ENCODE assay signal across 7 mouse cellular contexts in genomic region chr11:55392474-55392873, GRCm38 (mm10). TPM values are rescaled to one million over a fixed set of nuclear protein-coding genes. Genes with fewer than 3 reads are reported as not detected.
A peak's percentile ranks its signal among the peaks of the same experiment; 100 is the strongest.
DNase-seq lines count a peak whose midpoint lies in the region; ATAC-seq lines count a peak whose summit lies in the region.

No protein-coding gene starts in this region.

- DNase-seq in midbrain, embryonic 10.5 days (ENCODE audit: low spot score), result peak; percentile 45
- DNase-seq in embryo, embryonic 10.5 days (ENCODE audit: low spot score), result peak; percentile 76
- peak; percentile 62 for DNase-seq in heart, adult 8-10 months (ENCODE audit: low spot score)
- no peak for DNase-seq in B cell, adult 2 months

- no peaks in the 10 kb centered on the region for H3K27me3 ChIP-seq in midbrain, embryonic 10.5 days (ENCODE audit: low read depth, poor library complexity, severe bottlenecking)
- H3K27me3 ChIP-seq in midbrain, embryonic 15.5 days (replicated peaks), result no peaks in the 10 kb centered on the region
- no peaks in the 10 kb centered on the region for H3K27me3 ChIP-seq in neural tube, embryonic 13.5 days

- no peak overlapping the region for H3K4me2 ChIP-seq in midbrain, embryonic 15.5 days
- H3K4me2 ChIP-seq in neural tube, embryonic 13.5 days, result 0 out of 2 replicates have a peak overlapping the region, but pooled peaks have one; percentile 3

- no peak overlapping the region for H3K9ac ChIP-seq in midbrain, embryonic 15.5 days
- no peak overlapping the region for H3K9ac ChIP-seq in neural tube, embryonic 13.5 days

- no peaks in the 10 kb centered on the region for H3K9me3 ChIP-seq in midbrain, embryonic 10.5 days (replicated peaks)
- H3K9me3 ChIP-seq in midbrain, embryonic 15.5 days, result no peaks in the 10 kb centered on the region
- H3K9me3 ChIP-seq in neural tube, embryonic 13.5 days, result no peaks in the 10 kb centered on the region

- no peak for ATAC-seq in midbrain, embryonic 15.5 days (replicated peaks)
- 0 out of 2 replicates have a peak, but pooled peaks have one; percentile 30 for ATAC-seq in neural tube, embryonic 13.5 days (ENCODE audit: low read depth)
- ATAC-seq in erythroid progenitor cell, adult 5-6 weeks (replicated peaks; ENCODE audit: low FRiP score, poor library complexity, severe bottlenecking), result no peak

- no peak overlapping the region for H3K27ac ChIP-seq in midbrain, embryonic 10.5 days (replicated peaks)
- no peak overlapping the region for H3K27ac ChIP-seq in midbrain, embryonic 15.5 days
- H3K27ac ChIP-seq in neural tube, embryonic 13.5 days (replicated peaks), result no peak overlapping the region

- peaks cover 6% of the 10 kb centered on the region; the same call in 1 of the 2 replicates for H3K4me1 ChIP-seq in midbrain, embryonic 10.5 days
- no peaks in the 10 kb centered on the region for H3K4me1 ChIP-seq in midbrain, embryonic 15.5 days
- H3K4me1 ChIP-seq in neural tube, embryonic 13.5 days (replicated peaks), result no peaks in the 10 kb centered on the region

- H3K36me3 ChIP-seq in midbrain, embryonic 10.5 days, result peaks cover 17% of the 10 kb centered on the region
- H3K36me3 ChIP-seq in midbrain, embryonic 15.5 days (replicated peaks), result no peaks in the 10 kb centered on the region
- peaks cover 13% of the 10 kb centered on the region; the same call in 1 of the 2 replicates for H3K36me3 ChIP-seq in neural tube, embryonic 13.5 days

- 31% methylated on average over 10 of the region's 10 CpGs for WGBS in midbrain, embryonic 10.5 days
- WGBS in midbrain, embryonic 15.5 days, result 24% methylated on average over 10 of the region's 10 CpGs
- 23% methylated on average over 10 of the region's 10 CpGs for WGBS in neural tube, embryonic 13.5 days

- peak overlapping the region; percentile 25; the same call in 1 of the 2 replicates for H3K4me3 ChIP-seq in midbrain, embryonic 10.5 days
- H3K4me3 ChIP-seq in midbrain, embryonic 15.5 days, result no peak overlapping the region
- no peak overlapping the region for H3K4me3 ChIP-seq in neural tube, embryonic 13.5 days

RNA-seq across cellular contexts. Expression of gene Sparc, which starts 30.5 kb away (rescaled TPM):
- 333 and 416 TPM in 2 replicates for polyA plus RNA-seq in midbrain, embryonic 10.5 days (2016; fragmentation: Nextera tagmentation; extraction: Ambion mirVana)
- 482 and 547 TPM in 2 replicates for polyA plus RNA-seq in midbrain, embryonic 15.5 days (2015; fragmentation: Nextera tagmentation; extraction: Ambion mirVana)
- total RNA-seq in heart, adult 8-10 months (2022), result 100 to 1,000 TPM; 202 to 357 (median 299) TPM
- polyA plus RNA-seq in neural tube, embryonic 13.5 days (2015; fragmentation: Nextera tagmentation; extraction: Ambion mirVana), result 730 and 747 TPM in 2 replicates
- 1.8 and 3.8 TPM in 2 replicates for total RNA-seq in erythroid progenitor cell, adult 5-6 weeks (2015; ENCODE audit: low replicate concordance)
- total RNA-seq in erythroid progenitor cell, adult 5-6 weeks (2017; ENCODE audit: low replicate concordance), result 1.9 and 9.3 TPM in 2 replicates

RNA-seq across cellular contexts. Expression of gene Fat2, which starts 56.1 kb away (rescaled TPM):
- polyA plus RNA-seq in midbrain, embryonic 10.5 days (2016; fragmentation: Nextera tagmentation; extraction: Ambion mirVana), result 0.02 and 0.04 TPM in 2 replicates
- polyA plus RNA-seq in midbrain, embryonic 15.5 days (2015; fragmentation: Nextera tagmentation; extraction: Ambion mirVana), result 0.09 and 0.12 TPM in 2 replicates
- total RNA-seq in heart, adult 8-10 months (2022), result under 1 TPM; 0.08 to 0.20 (median 0.11) TPM
- polyA plus RNA-seq in neural tube, embryonic 13.5 days (2015; fragmentation: Nextera tagmentation; extraction: Ambion mirVana), result 0.10 TPM in 1 of 2 replicates, not detected in the other
- total RNA-seq in erythroid progenitor cell, adult 5-6 weeks (2015; ENCODE audit: low replicate concordance), result not detected in 2 replicates
- not detected in 2 replicates for total RNA-seq in erythroid progenitor cell, adult 5-6 weeks (2017; ENCODE audit: low replicate concordance)

Comparison
In these comparisons a context has a peak if more than half of its experiments do, and no peak if none do; other contexts are left out.
1. DNase-seq: peak in midbrain, embryonic 10.5 days (single experiment), embryo, embryonic 10.5 days (single experiment) and heart, adult 8-10 months (single experiment); none in B cell, adult 2 months (0 of 2).